10 mouse cellular contexts compared by ENCODE assay signal in the genomic region with DNA sequence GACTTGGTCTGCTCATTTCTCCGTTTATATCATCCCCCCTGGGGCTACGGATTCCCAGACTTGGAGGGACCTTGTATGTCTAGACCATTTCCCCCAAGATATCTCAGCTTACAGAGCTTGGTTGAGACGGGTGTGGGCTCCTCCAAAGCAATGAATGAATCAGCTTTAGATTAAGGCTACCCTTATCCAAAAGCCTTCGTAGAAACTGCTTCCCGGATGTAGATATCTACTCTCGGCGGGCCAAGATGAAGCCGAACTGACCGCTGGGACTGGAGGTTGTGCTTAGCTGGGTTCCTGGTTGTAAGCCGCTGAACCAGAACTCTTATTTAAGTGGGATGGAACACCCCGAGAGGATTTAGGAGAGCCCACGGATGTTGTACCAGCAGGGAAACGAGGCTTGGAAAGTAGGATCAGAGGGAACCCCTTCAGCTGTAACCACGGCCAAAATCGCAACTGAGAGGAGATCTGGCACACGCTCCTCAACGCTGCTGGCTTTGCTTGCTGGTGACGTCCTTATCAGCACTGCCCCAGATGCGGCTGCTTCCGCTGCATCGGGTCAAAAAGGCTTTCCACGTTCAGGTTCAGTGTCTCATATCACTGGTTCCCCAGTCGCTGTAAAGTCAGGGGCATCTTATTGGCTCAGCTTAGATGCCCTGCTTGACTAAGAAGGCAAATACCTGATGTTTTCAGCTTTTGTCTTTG. TPM values are rescaled to one million over a fixed set of nuclear protein-coding genes. Genes with fewer than 3 reads are reported as not detected.
DNase-seq lines count a peak whose midpoint lies in the region; ATAC-seq lines count a peak whose summit lies in the region.
"Had no signal": no experiment of that assay in that cellular context is flagged by ENCODE, and none has a peak within 500 bp of the region (broad histone marks: within the 10 kb centered on the region; RNA-seq: fewer than 3 reads in every experiment).

No protein-coding gene starts in this region.

- no peak overlapping the region for H3K4me2 ChIP-seq in limb, embryonic 15.5 days
- peak overlapping the region; percentile 51 for H3K4me2 ChIP-seq in heart, embryonic 15.5 days
- H3K4me2 ChIP-seq in liver, embryonic 15.5 days, result peak overlapping the region; percentile 35
- H3K4me2 ChIP-seq: embryonic facial prominence, embryonic 13.5 days had no signal

- H3K4me3 ChIP-seq in limb, embryonic 15.5 days, result no peak overlapping the region; the same call in 1 of the 2 replicates
- H3K4me3 ChIP-seq in limb, embryonic 10.5 days, result no peak overlapping the region
- H3K4me3 ChIP-seq in heart, embryonic 15.5 days, result peak overlapping the region; percentile 20
- 0 out of 2 replicates have a peak overlapping the region, but pooled peaks have one; percentile 1 for H3K4me3 ChIP-seq in liver, embryonic 15.5 days (replicated peaks)
- H3K4me3 ChIP-seq: embryonic facial prominence, embryonic 13.5 days had no signal

- H3K36me3 ChIP-seq in limb, embryonic 15.5 days, result no peaks in the 10 kb centered on the region
- H3K36me3 ChIP-seq in limb, embryonic 10.5 days, result no peaks in the 10 kb centered on the region
- H3K36me3 ChIP-seq in heart, embryonic 15.5 days, result no peaks in the 10 kb centered on the region
- no peaks in the 10 kb centered on the region for H3K36me3 ChIP-seq in liver, embryonic 15.5 days (replicated peaks)
- H3K36me3 ChIP-seq in splenic B cell, adult 2 months (ENCODE audit: control insufficient read depth, insufficient read depth, low read length, poor library complexity, severe bottlenecking), result no peaks in the 10 kb centered on the region
- H3K36me3 ChIP-seq: embryonic facial prominence, embryonic 13.5 days had no signal

- H3K27ac ChIP-seq in limb, embryonic 15.5 days, result 0 out of 2 replicates have a peak overlapping the region, but pooled peaks have one; percentile 27
- no peak overlapping the region for H3K27ac ChIP-seq in limb, embryonic 10.5 days
- H3K27ac ChIP-seq in heart, embryonic 15.5 days, result peak overlapping the region; percentile 82
- no peak overlapping the region for H3K27ac ChIP-seq in liver, embryonic 15.5 days (replicated peaks)
- H3K27ac ChIP-seq: embryonic facial prominence, embryonic 13.5 days had no signal

- no peak overlapping the region for H3K9ac ChIP-seq in limb, embryonic 15.5 days
- H3K9ac ChIP-seq in heart, embryonic 15.5 days, result no peak overlapping the region
- H3K9ac ChIP-seq in liver, embryonic 15.5 days, result no peak overlapping the region
- H3K9ac ChIP-seq: embryonic facial prominence, embryonic 13.5 days had no signal

- 71% methylated on average over 23 of the region's 23 CpGs for WGBS in limb, embryonic 15.5 days
- WGBS in limb, embryonic 10.5 days, result 79% methylated on average over 23 of the region's 23 CpGs
- 24% methylated on average over 23 of the region's 23 CpGs for WGBS in heart, embryonic 15.5 days
- 13% methylated on average over 23 of the region's 23 CpGs for WGBS in liver, embryonic 15.5 days (ENCODE audit: insufficient replicate concordance)

- peaks cover 30% of the 10 kb centered on the region for H3K4me1 ChIP-seq in limb, embryonic 15.5 days
- peaks cover 34% of the 10 kb centered on the region for H3K4me1 ChIP-seq in limb, embryonic 10.5 days
- peaks cover 28% of the 10 kb centered on the region for H3K4me1 ChIP-seq in heart, embryonic 15.5 days (replicated peaks)
- 0 out of 2 replicates have a peak, but pooled peaks cover 9% of the 10 kb centered on the region for H3K4me1 ChIP-seq in liver, embryonic 15.5 days (replicated peaks)

- no peak for ATAC-seq in limb, embryonic 15.5 days (ENCODE audit: insufficient number of reproducible peaks, low FRiP score, low TSS enrichment, low read depth)
- peak; percentile 40 for ATAC-seq in heart, embryonic 15.5 days (replicated peaks; ENCODE audit: insufficient number of reproducible peaks, insufficient read depth, low FRiP score, low read depth)
- peak; percentile 63; the same call in 1 of the 2 replicates for ATAC-seq in liver, embryonic 15.5 days (ENCODE audit: insufficient read depth)
- no peak for ATAC-seq in erythroblast, adult 5-6 weeks (replicated peaks; ENCODE audit: low FRiP score, poor library complexity, severe bottlenecking)

- H3K27me3 ChIP-seq in limb, embryonic 15.5 days, result peaks cover 13% of the 10 kb centered on the region
- peaks cover 28% of the 10 kb centered on the region for H3K27me3 ChIP-seq in limb, embryonic 10.5 days (ENCODE audit: low read depth, poor library complexity, severe bottlenecking)
- H3K27me3 ChIP-seq in heart, embryonic 15.5 days, result peaks cover 13% of the 10 kb centered on the region
- peaks cover 51% of the 10 kb centered on the region for H3K27me3 ChIP-seq in liver, embryonic 15.5 days
- no peaks in the 10 kb centered on the region for H3K27me3 ChIP-seq in splenic B cell, adult 2 months (ENCODE audit: control insufficient read depth, insufficient read depth, low read length, poor library complexity, severe bottlenecking)

- no peak for DNase-seq in limb, embryonic 10.5 days (ENCODE audit: low spot score)
- DNase-seq in splenic B cell, adult 2 months (ENCODE audit: low read depth, low spot score), result peak; percentile 80
- DNase-seq in left cerebral cortex, postnatal 10 days (ENCODE audit: extremely low spot score in 1 of 2, low spot score in 2 of 2), result no peak
- no peak for DNase-seq in cerebellum, postnatal 36 days
- DNase-seq: right cerebral cortex, adult 18-20 months had no signal

- no peaks in the 10 kb centered on the region for H3K9me3 ChIP-seq in limb, embryonic 15.5 days
- no peaks in the 10 kb centered on the region for H3K9me3 ChIP-seq in limb, embryonic 10.5 days (replicated peaks)
- H3K9me3 ChIP-seq in heart, embryonic 15.5 days (replicated peaks), result no peaks in the 10 kb centered on the region
- no peaks in the 10 kb centered on the region for H3K9me3 ChIP-seq in liver, embryonic 15.5 days (replicated peaks)
- H3K9me3 ChIP-seq: embryonic facial prominence, embryonic 13.5 days had no signal

- intact Hi-C loops in left cerebral cortex, postnatal 10 days (cut with DNase I), result loop anchor here (5.0 kb wide), 1 partner anchor 871 kb away; no protein-coding TSS in a partner anchor

RNA-seq across cellular contexts. Expression of gene Cfap45, which starts 5.9 kb away (rescaled TPM):
- 2.2 and 2.3 TPM in 2 replicates for polyA plus RNA-seq in limb, embryonic 15.5 days (2015; fragmentation: Nextera tagmentation; extraction: Ambion mirVana)
- 0.67 and 1.0 TPM in 2 replicates for polyA plus RNA-seq in limb, embryonic 10.5 days (2016; fragmentation: Nextera tagmentation; extraction: Ambion mirVana)
- polyA plus RNA-seq in heart, embryonic 15.5 days (2015; fragmentation: Nextera tagmentation; extraction: Ambion mirVana), result 2.3 and 3.3 TPM in 2 replicates
- 0.29 and 0.43 TPM in 2 replicates for polyA plus RNA-seq in liver, embryonic 15.5 days (2015; fragmentation: Nextera tagmentation; extraction: Ambion mirVana)
- 1 to 10 TPM; 3.1 to 4.3 TPM for total RNA-seq in left cerebral cortex, postnatal 10 days (2021)
- not detected in 2 replicates for total RNA-seq in erythroblast, adult 5-6 weeks (2015; ENCODE audit: low replicate concordance)
- 0.28 TPM in 1 of 2 replicates, not detected in the other for total RNA-seq in erythroblast, adult 5-6 weeks (2017; ENCODE audit: low replicate concordance)

RNA-seq across cellular contexts. Expression of gene Tagln2, which starts 26.7 kb away (rescaled TPM):
- 233 and 277 TPM in 2 replicates for polyA plus RNA-seq in limb, embryonic 15.5 days (2015; fragmentation: Nextera tagmentation; extraction: Ambion mirVana)
- 77.0 and 84.6 TPM in 2 replicates for polyA plus RNA-seq in limb, embryonic 10.5 days (2016; fragmentation: Nextera tagmentation; extraction: Ambion mirVana)
- polyA plus RNA-seq in heart, embryonic 15.5 days (2015; fragmentation: Nextera tagmentation; extraction: Ambion mirVana), result 276 and 327 TPM in 2 replicates
- 121 and 125 TPM in 2 replicates for polyA plus RNA-seq in liver, embryonic 15.5 days (2015; fragmentation: Nextera tagmentation; extraction: Ambion mirVana)
- total RNA-seq in left cerebral cortex, postnatal 10 days (2021), result 10 to 100 TPM; 17.0 to 18.6 TPM
- total RNA-seq in erythroblast, adult 5-6 weeks (2015; ENCODE audit: low replicate concordance), result 135 and 151 TPM in 2 replicates
- total RNA-seq in erythroblast, adult 5-6 weeks (2017; ENCODE audit: low replicate concordance), result 52.7 and 53.7 TPM in 2 replicates

RNA-seq across cellular contexts. Expression of gene Vsig8, which starts 29.2 kb away (rescaled TPM):
- polyA plus RNA-seq in limb, embryonic 15.5 days (2015; fragmentation: Nextera tagmentation; extraction: Ambion mirVana), result 3.7 and 3.8 TPM in 2 replicates
- 0.13 TPM in 1 of 2 replicates, not detected in the other for polyA plus RNA-seq in limb, embryonic 10.5 days (2016; fragmentation: Nextera tagmentation; extraction: Ambion mirVana)
- 0.34 and 0.55 TPM in 2 replicates for polyA plus RNA-seq in heart, embryonic 15.5 days (2015; fragmentation: Nextera tagmentation; extraction: Ambion mirVana)
- not detected in 2 replicates for polyA plus RNA-seq in liver, embryonic 15.5 days (2015; fragmentation: Nextera tagmentation; extraction: Ambion mirVana)
- 1 to 10 TPM in 1 of 2 experiments, under 1 TPM in 1; 0.53 to 1.4 TPM for total RNA-seq in left cerebral cortex, postnatal 10 days (2021)
- not detected in 2 replicates for total RNA-seq in erythroblast, adult 5-6 weeks (2015; ENCODE audit: low replicate concordance)
- total RNA-seq in erythroblast, adult 5-6 weeks (2017; ENCODE audit: low replicate concordance), result not detected in 2 replicates

RNA-seq across cellular contexts. Expression of gene Igsf9, which starts 44.9 kb away (rescaled TPM):
- 39.6 and 41.0 TPM in 2 replicates for polyA plus RNA-seq in limb, embryonic 15.5 days (2015; fragmentation: Nextera tagmentation; extraction: Ambion mirVana)
- polyA plus RNA-seq in limb, embryonic 10.5 days (2016; fragmentation: Nextera tagmentation; extraction: Ambion mirVana), result 79.5 and 85.8 TPM in 2 replicates
- 2.9 and 7.7 TPM in 2 replicates for polyA plus RNA-seq in heart, embryonic 15.5 days (2015; fragmentation: Nextera tagmentation; extraction: Ambion mirVana)
- polyA plus RNA-seq in liver, embryonic 15.5 days (2015; fragmentation: Nextera tagmentation; extraction: Ambion mirVana), result 0.96 and 1.2 TPM in 2 replicates
- total RNA-seq in left cerebral cortex, postnatal 10 days (2021), result 10 to 100 TPM; 19.2 to 27.4 TPM
- not detected in 2 replicates for total RNA-seq in erythroblast, adult 5-6 weeks (2015; ENCODE audit: low replicate concordance)
- not detected in 2 replicates for total RNA-seq in erythroblast, adult 5-6 weeks (2017; ENCODE audit: low replicate concordance)

RNA-seq across cellular contexts. Expression of gene Slamf9, which starts 51.4 kb away (rescaled TPM):
- polyA plus RNA-seq in limb, embryonic 15.5 days (2015; fragmentation: Nextera tagmentation; extraction: Ambion mirVana), result 0.47 and 0.52 TPM in 2 replicates
- polyA plus RNA-seq in limb, embryonic 10.5 days (2016; fragmentation: Nextera tagmentation; extraction: Ambion mirVana), result 0.18 TPM in 1 of 2 replicates, not detected in the other
- polyA plus RNA-seq in heart, embryonic 15.5 days (2015; fragmentation: Nextera tagmentation; extraction: Ambion mirVana), result 0.83 and 1.1 TPM in 2 replicates
- 0.78 and 1.2 TPM in 2 replicates for polyA plus RNA-seq in liver, embryonic 15.5 days (2015; fragmentation: Nextera tagmentation; extraction: Ambion mirVana)
- total RNA-seq in left cerebral cortex, postnatal 10 days (2021), result under 1 TPM; 0.43 to 0.81 TPM
- total RNA-seq in erythroblast, adult 5-6 weeks (2015; ENCODE audit: low replicate concordance), result 4.0 TPM in 1 of 2 replicates, not detected in the other
- total RNA-seq in erythroblast, adult 5-6 weeks (2017; ENCODE audit: low replicate concordance), result 0.70 and 0.77 TPM in 2 replicates
- polyA plus RNA-seq: embryonic facial prominence, embryonic 13.5 days had no signal

Comparison
In these comparisons a context has a peak if more than half of its experiments do, and no peak if none do; other contexts are left out.
1. H3K27ac ChIP-seq: peak in limb, embryonic 15.5 days (single experiment) and heart, embryonic 15.5 days (single experiment); none in limb, embryonic 10.5 days (single experiment) and liver, embryonic 15.5 days (single experiment).
2. ATAC-seq: peak in heart, embryonic 15.5 days (single experiment) and liver, embryonic 15.5 days (single experiment); none in limb, embryonic 15.5 days (single experiment) and erythroblast, adult 5-6 weeks (single experiment).
3. H3K4me3 ChIP-seq: peak in heart, embryonic 15.5 days (single experiment) and liver, embryonic 15.5 days (single experiment); none in limb, embryonic 15.5 days (single experiment) and limb, embryonic 10.5 days (single experiment).